Mouse (Mus musculus) adrenal gland, adult 10 weeks (tissue): ENCODE data around the gene Ctnna3. TPM values are rescaled to one million over a fixed set of nuclear protein-coding genes. Genes with fewer than 3 reads are reported as not detected.

ENCODE experiments used
- polyA plus RNA-seq: library from polyadenylated mRNA; stranded (reverse); fragments of 350-450 nt; fragmentation: Illumina TruSeq; extraction: RNeasy Lipid Tissue Mini Kit (QIAGEN cat#74804); gene quantifications from one replicate; pipeline ENCODE4 v1.2.3, GENCODE M21; 2014; ENCODE audit warnings: low read depth, low replicate concordance

The Ctnna3 gene
- polyA plus RNA-seq = 0.52 TPM

GRCm38 (mm10) chr10:63429785-63430305 is at the start of gene Ctnna3:
Gene Ctnna3 (plus strand): TSS chr10:63430098.

GRCm38 (mm10) chr10:63381498-63382280 is 48.2 kb upstream of the Ctnna3 start, which contains the start of gene Sirt1:
Gene Sirt1 (minus strand): TSS chr10:63381704.

GRCm38 (mm10) chr10:63382372-63383279 is 47.3 kb upstream of the Ctnna3 start, which contains the start of gene Dnajc12:
Gene Dnajc12 (plus strand): TSS chr10:63382443.

GRCm38 (mm10) chr10:63421739-63422735 is 7.9 kb upstream of the Ctnna3 start, which contains the start of gene Gm7075:
Gene Gm7075 (minus strand): TSS chr10:63421789.

GRCm38 (mm10) chr10:63927334-63927733 is 497.4 kb downstream of the Ctnna3 start, which contains the start of gene Gm10118:
Gene Gm10118 (minus strand): TSS chr10:63927434.

GRCm38 (mm10) chr10:64089680-64090460 is 660.0 kb downstream of the Ctnna3 start, which contains the start of gene Lrrtm3:
Gene Lrrtm3 (minus strand): TSS chr10:64090277.

Other genes starting within 250 kb of the Ctnna3 start
- gene Mypn, start 226.1 kb upstream of the Ctnna3 start, polyA plus RNA-seq = 0.17 TPM
- 549 TPM for gene Herc4, start 186.3 kb upstream of the Ctnna3 start, polyA plus RNA-seq
- 67.4 TPM for gene Sirt1, start 48.4 kb upstream of the Ctnna3 start, polyA plus RNA-seq
- gene Dnajc12, start 47.7 kb upstream of the Ctnna3 start, polyA plus RNA-seq = 11.5 TPM
- gene Gm7075, start 8.3 kb upstream of the Ctnna3 start, polyA plus RNA-seq = not detected